In the genomic region with DNA sequence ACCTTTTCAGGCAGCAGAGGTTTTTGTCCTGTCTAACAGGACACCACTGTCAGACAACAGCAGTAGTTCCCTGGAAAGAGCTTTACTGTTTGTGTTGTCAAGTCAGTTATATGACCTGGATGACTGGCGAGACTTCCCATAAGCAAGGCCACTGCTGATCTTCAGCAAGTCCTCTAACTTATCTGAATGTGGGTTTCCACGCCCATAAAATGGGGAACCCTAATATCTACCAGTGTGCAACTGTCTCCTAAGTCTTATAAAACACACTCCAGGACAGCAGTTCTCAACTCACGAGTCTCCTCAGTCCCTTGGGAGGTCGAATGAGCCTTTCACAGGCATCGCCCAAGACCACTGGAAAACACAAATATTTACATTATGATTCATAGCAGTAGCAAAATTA, we compare ENCODE assay signal across 16 mouse cellular contexts.
DNase-seq lines count a peak whose midpoint lies in the region; ATAC-seq and TF ChIP-seq lines count a peak whose summit lies in the region.
"Had no signal": no experiment of that assay in that cellular context is flagged by ENCODE, and none has a peak within 500 bp of the region (broad histone marks: within the 10 kb centered on the region; RNA-seq: fewer than 3 reads in every experiment).

No protein-coding gene starts in this region.

- no peaks in the 10 kb centered on the region for H3K27me3 ChIP-seq in forebrain, embryonic 14.5 days (replicated peaks; ENCODE audit: control insufficient read depth, insufficient read depth, low read length)
- H3K27me3 ChIP-seq: embryonic facial prominence, embryonic 13.5 days; embryonic facial prominence, embryonic 15.5 days; forebrain, embryonic 12.5 days; forebrain, embryonic 15.5 days had no signal

- TF ChIP-seq CTCF in layer of hippocampus, adult 2 months (conservative IDR thresholded peaks at IDR 0.05), result no peak

- H3K36me3 ChIP-seq in forebrain, embryonic 14.5 days (ENCODE audit: control insufficient read depth, insufficient read depth, low read length), result no peaks in the 10 kb centered on the region
- H3K36me3 ChIP-seq: embryonic facial prominence, embryonic 13.5 days; embryonic facial prominence, embryonic 15.5 days; forebrain, embryonic 10.5 days; forebrain, embryonic 12.5 days; forebrain, embryonic 15.5 days had no signal

- H3K4me2 ChIP-seq in forebrain, embryonic 14.5 days (ENCODE audit: low read length), result no peak overlapping the region
- H3K4me2 ChIP-seq: embryonic facial prominence, embryonic 13.5 days; embryonic facial prominence, embryonic 15.5 days; forebrain, embryonic 12.5 days; forebrain, embryonic 15.5 days had no signal

- ATAC-seq in forebrain, embryonic 14.5 days, result no peak
- ATAC-seq: forebrain, postnatal 0 days had no signal

- no peaks in the 10 kb centered on the region for H3K9me3 ChIP-seq in forebrain, embryonic 14.5 days (replicated peaks; ENCODE audit: control insufficient read depth, low read length)
- H3K9me3 ChIP-seq: embryonic facial prominence, embryonic 13.5 days; embryonic facial prominence, embryonic 15.5 days; forebrain, embryonic 10.5 days; forebrain, embryonic 12.5 days; forebrain, embryonic 15.5 days had no signal

- H3K9ac ChIP-seq in forebrain, embryonic 14.5 days (ENCODE audit: low read length), result no peak overlapping the region
- H3K9ac ChIP-seq: embryonic facial prominence, embryonic 13.5 days; embryonic facial prominence, embryonic 15.5 days; forebrain, embryonic 12.5 days; forebrain, embryonic 15.5 days; forebrain, postnatal 0 days had no signal

- no peak overlapping the region for H3K4me3 ChIP-seq in layer of hippocampus, adult 2 months
- H3K4me3 ChIP-seq in forebrain, embryonic 14.5 days (ENCODE audit: low read depth, low read length), result no peak overlapping the region
- H3K4me3 ChIP-seq: embryonic facial prominence, embryonic 13.5 days; embryonic facial prominence, embryonic 15.5 days; erythroblast, embryonic 14.5 days; forebrain, embryonic 10.5 days; forebrain, embryonic 12.5 days; forebrain, embryonic 15.5 days had no signal

- 93% methylated on average over 5 of the region's 5 CpGs for WGBS in forebrain, embryonic 14.5 days

- peaks cover 5% of the 10 kb centered on the region; the same call in 1 of the 2 replicates for H3K4me1 ChIP-seq in forebrain, embryonic 14.5 days (ENCODE audit: control insufficient read depth, insufficient read depth, low read length)
- H3K4me1 ChIP-seq: embryonic facial prominence, embryonic 15.5 days; forebrain, embryonic 12.5 days had no signal

- H3K27ac ChIP-seq in layer of hippocampus, adult 2 months, result peak overlapping the region; percentile 18; the same call in 1 of the 2 replicates
- H3K27ac ChIP-seq in forebrain, embryonic 14.5 days (ENCODE audit: low read depth, low read length), result no peak overlapping the region
- H3K27ac ChIP-seq: embryonic facial prominence, embryonic 13.5 days; embryonic facial prominence, embryonic 15.5 days; forebrain, embryonic 10.5 days; forebrain, embryonic 12.5 days; forebrain, embryonic 15.5 days had no signal

- no peak for DNase-seq in layer of hippocampus, adult 2 months (ENCODE audit: low spot score in 2 of 2)
- no peak for DNase-seq in layer of hippocampus, adult 8-10 months (ENCODE audit: low spot score in 2 of 2)
- DNase-seq in MEL-GATA-1-ER (ENCODE audit: extremely low read depth, low read depth), result peak; percentile 84
- no peak for DNase-seq in spleen, postnatal 36 days (ENCODE audit: low spot score in 2 of 2)
- no peak for DNase-seq in forebrain, embryonic 14.5 days (ENCODE audit: low spot score)
- DNase-seq: adrenal gland, adult 2 months; adrenal gland, postnatal 10 days; adrenal gland, postnatal 25 days; embryo, embryonic 11 days had no signal
